ENCODE assay signal across 9 mouse cellular contexts in the genomic region with DNA sequence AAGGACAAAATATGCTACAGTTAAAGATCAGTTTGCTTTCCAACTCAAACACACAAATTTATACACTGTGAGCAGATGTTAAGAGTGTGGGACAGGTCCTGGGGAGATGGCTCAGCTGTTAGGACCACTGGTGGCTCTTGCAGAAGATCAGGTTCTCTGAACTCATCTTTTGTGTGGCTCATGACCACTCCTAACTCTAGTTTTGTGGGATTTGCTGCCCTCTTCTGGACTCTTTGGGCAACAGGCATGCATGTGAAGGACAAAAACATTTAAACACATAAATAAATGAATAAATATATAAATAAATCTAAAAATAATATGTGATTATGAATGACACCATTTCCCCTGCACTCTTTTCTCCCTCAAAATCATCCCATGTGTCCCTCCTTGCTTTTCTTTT. TPM values are rescaled to one million over a fixed set of nuclear protein-coding genes. Genes with fewer than 3 reads are reported as not detected.
DNase-seq lines count a peak whose midpoint lies in the region; ATAC-seq and TF ChIP-seq lines count a peak whose summit lies in the region.
"Had no signal": no experiment of that assay in that cellular context is flagged by ENCODE, and none has a peak within 500 bp of the region (broad histone marks: within the 10 kb centered on the region; RNA-seq: fewer than 3 reads in every experiment).

No protein-coding gene starts in this region.

- no peak overlapping the region for H3K27ac ChIP-seq in kidney, adult 2 months (ENCODE audit: insufficient read depth, low read depth, low read length)
- H3K27ac ChIP-seq in kidney, embryonic 14.5 days (ENCODE audit: low read depth, low read length), result no peak overlapping the region
- no peak overlapping the region for H3K27ac ChIP-seq in CH12.LX (ENCODE audit: insufficient read depth, low read depth)
- H3K27ac ChIP-seq: limb, embryonic 12.5 days had no signal

- in situ Hi-C loops in CH12.LX (cut with MboI; ENCODE audit: low pct_ligation_motif_present, low pct_unique_long_range_greater_than_20kb, low sequenced_read_pairs), result no loop called here

- no peaks in the 10 kb centered on the region for H3K79me2 ChIP-seq in CH12.LX (replicated peaks; ENCODE audit: control insufficient read depth, extremely low read depth, insufficient read depth, poor library complexity, severe bottlenecking)

- H3K4me2 ChIP-seq in kidney, embryonic 14.5 days (replicated peaks; ENCODE audit: low read depth, low read length), result no peak overlapping the region
- no peak overlapping the region for H3K4me2 ChIP-seq in CH12.LX (ENCODE audit: insufficient read depth, low read depth, poor library complexity, severe bottlenecking)
- H3K4me2 ChIP-seq: limb, embryonic 12.5 days had no signal

- no peak for ATAC-seq in kidney, embryonic 14.5 days (ENCODE audit: low FRiP score, low TSS enrichment)
- peak; percentile 62 to 64; a peak in 2 of 4 replicates for ATAC-seq in hematopoietic stem cell, adult 5-6 weeks (replicated peaks in 1 of 2; ENCODE audit: insufficient read depth in 1 of 2, low FRiP score in 2 of 2, low TSS enrichment in 1 of 2, low read depth in 1 of 2, poor library complexity in 2 of 2, severe bottlenecking in 2 of 2)
- no peak for ATAC-seq in inflammation-experienced regulatory T-cells, adult 6 months

- no peak for TF ChIP-seq POLR2A in kidney, adult 2 months (IDR thresholded peaks at IDR 0.05; ENCODE audit: low read depth, low read length)
- TF ChIP-seq POLR2A in CH12.LX (IDR thresholded peaks at IDR 0.05; ENCODE audit: low read depth, low read length), result no peak

- dilution Hi-C loops in CH12.LX (cut with MboI; ENCODE audit: extremely low pct_ligation_motif_present, extremely low pct_unique_long_range_greater_than_20kb, low sequenced_read_pairs), result no loop called here

- no peaks in the 10 kb centered on the region for H3K27me3 ChIP-seq in kidney, adult 2 months (replicated peaks; ENCODE audit: control insufficient read depth, insufficient read depth, low read length)
- no peaks in the 10 kb centered on the region for H3K27me3 ChIP-seq in kidney, embryonic 14.5 days (ENCODE audit: control insufficient read depth, insufficient read depth, low read length)
- no peaks in the 10 kb centered on the region for H3K27me3 ChIP-seq in CH12.LX (replicated peaks)
- H3K27me3 ChIP-seq: limb, embryonic 12.5 days had no signal

- TF ChIP-seq CTCF in kidney, adult 2 months (conservative IDR thresholded peaks at IDR 0.05; ENCODE audit: insufficient read depth, insufficient read length, low read depth, low read length), result 0 out of 2 replicates have a peak, but pooled peaks have one; percentile 15
- TF ChIP-seq CTCF in CH12.LX (conservative IDR thresholded peaks at IDR 0.05 in 1 of 2, IDR thresholded peaks at IDR 0.05 in 1 of 2; ENCODE audit: low read depth in 2 of 2, low read length in 2 of 2), result peak in 1 of 2 experiments; percentile 62; a peak in 2 of 4 replicates

- no peak overlapping the region for H3K9ac ChIP-seq in kidney, embryonic 14.5 days (ENCODE audit: low read depth, low read length)
- H3K9ac ChIP-seq in CH12.LX (ENCODE audit: insufficient read depth, low read depth), result no peak overlapping the region
- H3K9ac ChIP-seq: limb, embryonic 12.5 days had no signal

- H3K4me1 ChIP-seq in kidney, adult 2 months (ENCODE audit: control insufficient read depth, insufficient read depth, low read length), result no peaks in the 10 kb centered on the region
- no peaks in the 10 kb centered on the region for H3K4me1 ChIP-seq in kidney, embryonic 14.5 days (ENCODE audit: control insufficient read depth, insufficient read depth, low read length)
- H3K4me1 ChIP-seq in CH12.LX (ENCODE audit: control insufficient read depth in 1 of 2, insufficient read depth in 2 of 2), result no peaks in the 10 kb centered on the region
- H3K4me1 ChIP-seq: limb, embryonic 12.5 days had no signal

- H3K9me3 ChIP-seq in kidney, embryonic 14.5 days (ENCODE audit: control insufficient read depth, low read length), result no peaks in the 10 kb centered on the region
- H3K9me3 ChIP-seq in CH12.LX (replicated peaks; ENCODE audit: low read length), result no peaks in the 10 kb centered on the region
- H3K9me3 ChIP-seq: limb, embryonic 12.5 days had no signal

- TF ChIP-seq EP300 in CH12.LX (IDR thresholded peaks at IDR 0.05; ENCODE audit: low read length), result no peak

- no peaks in the 10 kb centered on the region for H3K36me3 ChIP-seq in kidney, adult 2 months (ENCODE audit: control insufficient read depth, insufficient read depth, low read length)
- no peaks in the 10 kb centered on the region for H3K36me3 ChIP-seq in kidney, embryonic 14.5 days (ENCODE audit: control insufficient read depth, insufficient read depth, low read length)
- H3K36me3 ChIP-seq in CH12.LX (replicated peaks in 1 of 2; ENCODE audit: control insufficient read depth in 1 of 2, insufficient read depth in 1 of 2, low read length in 1 of 2), result no peaks in the 10 kb centered on the region
- H3K36me3 ChIP-seq: limb, embryonic 12.5 days had no signal

- peak; percentile 55 for TF ChIP-seq RAD21 in CH12.LX (IDR thresholded peaks at IDR 0.05; ENCODE audit: low read depth, low read length)

- H3K4me3 ChIP-seq in kidney, adult 2 months (ENCODE audit: insufficient read depth, low read depth, low read length), result no peak overlapping the region
- H3K4me3 ChIP-seq in kidney, embryonic 14.5 days (ENCODE audit: low read length), result no peak overlapping the region
- no peak overlapping the region for H3K4me3 ChIP-seq in CH12.LX (replicated peaks in 1 of 3; ENCODE audit: low read depth in 2 of 3, low read length in 2 of 3, poor library complexity in 1 of 3)
- H3K4me3 ChIP-seq: erythroblast, embryonic 14.5 days; limb, embryonic 12.5 days had no signal

- DNase-seq in kidney, adult 2 months, result peak; percentile 26
- DNase-seq in CH12.LX (ENCODE audit: extremely low read depth), result peak; percentile 55
- peak; percentile 7 for DNase-seq in MN1 (ENCODE audit: low spot score)
- peak; percentile 64 for DNase-seq in retina, embryonic 14.5 days (ENCODE audit: low spot score)

TF ChIP-seq in CH12.LX, 34 proteins besides CTCF, POLR2A, EP300 and RAD21:
- TF ChIP-seq IRF4 (IDR thresholded peaks at IDR 0.05; ENCODE audit: low read depth, low read length) (no peak), BHLHE40 (IDR thresholded peaks at IDR 0.05; ENCODE audit: low read depth, low read length) (no peak), SMC3 (IDR thresholded peaks at IDR 0.05; ENCODE audit: low read depth, low read length) (peak; percentile 43; the same call in 1 of the 2 replicates)

RNA-seq across cellular contexts. Expression of a gene that starts 5.9 kb away (rescaled TPM):
- polyA plus RNA-seq in kidney, adult 2 months (2012; rRNA removed), result 0.46 and 0.86 TPM in 2 replicates
- 5.7 and 10.8 TPM in 2 replicates for polyA plus RNA-seq in kidney, embryonic 14.5 days (2014; fragmentation: Nextera tagmentation; extraction: Ambion mirVana)
- total RNA-seq in CH12.LX (2012; rRNA removed) (1.2 and 1.3 TPM in 2 replicates), CH12.LX (2014; rRNA removed) (2.2 TPM in 2 replicates)
- polyA plus RNA-seq in CH12.LX (2012; ENCODE audit: insufficient read length, low read depth), result 1.3 TPM in 2 replicates
- 2.8 and 6.0 TPM in 2 replicates for total RNA-seq in hematopoietic stem cell, adult 5-6 weeks (2017)
- 1 to 10 TPM in 2 of 3 experiments, under 1 TPM in 1; 0.75 to 1.8 (median 1.1) TPM for polyA plus RNA-seq in inflammation-experienced regulatory T-cells, adult 6 months (2017; shearing (Covaris generic))
- polyA plus RNA-seq: erythroblast, embryonic 14.5 days had no signal

RNA-seq across cellular contexts. Expression of a gene that starts 34.1 kb away (rescaled TPM):
- polyA plus RNA-seq in kidney, adult 2 months (2012; rRNA removed), result 1.0 and 1.8 TPM in 2 replicates
- 5.2 and 5.3 TPM in 2 replicates for polyA plus RNA-seq in kidney, embryonic 14.5 days (2014; fragmentation: Nextera tagmentation; extraction: Ambion mirVana)
- total RNA-seq in CH12.LX (2012; rRNA removed), result 0.76 TPM in 2 replicates
- 1.7 and 2.8 TPM in 2 replicates for total RNA-seq in CH12.LX (2014; rRNA removed)
- polyA plus RNA-seq in CH12.LX (2012; ENCODE audit: insufficient read length, low read depth), result 0.97 and 1.1 TPM in 2 replicates
- 4.7 and 10.6 TPM in 2 replicates for total RNA-seq in hematopoietic stem cell, adult 5-6 weeks (2017)
- polyA plus RNA-seq in inflammation-experienced regulatory T-cells, adult 6 months (2017; shearing (Covaris generic)), result 1 to 10 TPM; 3.1 to 4.4 (median 4.2) TPM
- polyA plus RNA-seq: erythroblast, embryonic 14.5 days had no signal

Comparison
In these comparisons a context has a peak if more than half of its experiments do, and no peak if none do; other contexts are left out.
1. DNase-seq: peak in every context shown above with its lines; median percentile 64 in retina, embryonic 14.5 days; 55 in CH12.LX; 26 in kidney, adult 2 months; 7 in MN1.
2. ATAC-seq: peak in hematopoietic stem cell, adult 5-6 weeks (2 of 2); none in kidney, embryonic 14.5 days (single experiment) and inflammation-experienced regulatory T-cells, adult 6 months (single experiment).